Mouse (Mus musculus) cortical plate, adult 2 months (tissue): Measurements from ENCODE around the gene Fgfr2.

Experiments used
- CTCF ChIP-seq: fragments of 200-500 bp; IDR thresholded peaks from 2 replicates; pipeline ENCODE4 v1.5.1; 2011; ENCODE audit warnings: mild to moderate bottlenecking, control low read depth, low read length; ENCODE audit not compliant: insufficient read depth; ENCODE audit errors: extremely low read depth
- POLR2A ChIP-seq: fragments of 200-500 bp; IDR thresholded peaks from 2 replicates; pipeline ENCODE4 v1.6.1; 2011; ENCODE audit warnings: mild to moderate bottlenecking, low read length, control low read depth; ENCODE audit not compliant: insufficient read depth; ENCODE audit errors: extremely low read depth

- TF ChIP-seq CTCF (no peak), POLR2A (no peak)
Observed at GRCm38 (mm10) chr7:132480696-132481306, 642.3 kb downstream of the Fgfr2 start.
